Mouse (Mus musculus): Measurements from ENCODE around the gene Kcnk1.

Kcnk1 gene

GRCm38 (mm10) chr8:125995101-125995986, at the start of gene Kcnk1:
Kcnk1 (plus strand) TSS chr8:125995170.
- DNase-seq (ENCODE audit: low spot score), result peak; percentile 47

GRCm38 (mm10) chr8:125948696-125949308, 46.2 kb upstream of the Kcnk1 start:
- no peak for DNase-seq (ENCODE audit: low spot score)

- DNase-seq (ENCODE audit: low spot score), result peak; percentile 77
These were observed 44.7 kb upstream of the Kcnk1 start for GRCm38 (mm10) chr8:125950007-125950940.

- DNase-seq (ENCODE audit: low spot score), result peak; percentile 40
These were observed 39.3 kb upstream of the Kcnk1 start for GRCm38 (mm10) chr8:125955671-125956070.

- no peak for DNase-seq (ENCODE audit: low spot score)
These were observed 38.2 kb upstream of the Kcnk1 start for GRCm38 (mm10) chr8:125956796-125957195.

- DNase-seq (ENCODE audit: low spot score), result no peak
These were observed 37.6 kb upstream of the Kcnk1 start for GRCm38 (mm10) chr8:125957226-125957993.

GRCm38 (mm10) chr8:125957994-125958368, 37.0 kb upstream of the Kcnk1 start:
- DNase-seq (ENCODE audit: low spot score), result no peak

GRCm38 (mm10) chr8:125959363-125959771, 35.6 kb upstream of the Kcnk1 start:
- DNase-seq (ENCODE audit: low spot score), result no peak

GRCm38 (mm10) chr8:125960037-125960436, 34.9 kb upstream of the Kcnk1 start:
- DNase-seq (ENCODE audit: low spot score), result no peak

GRCm38 (mm10) chr8:125961790-125962189, 33.2 kb upstream of the Kcnk1 start:
- no peak for DNase-seq (ENCODE audit: low spot score)

GRCm38 (mm10) chr8:125963807-125964211, 31.2 kb upstream of the Kcnk1 start:
- no peak for DNase-seq (ENCODE audit: low spot score)

- no peak for DNase-seq (ENCODE audit: low spot score)
These were observed 23.6 kb upstream of the Kcnk1 start for GRCm38 (mm10) chr8:125971336-125971735.

- DNase-seq (ENCODE audit: low spot score), result no peak
These were observed 19.0 kb upstream of the Kcnk1 start for GRCm38 (mm10) chr8:125975981-125976380.

GRCm38 (mm10) chr8:125980826-125981225, 14.1 kb upstream of the Kcnk1 start:
- no peak for DNase-seq (ENCODE audit: low spot score)

- no peak for DNase-seq (ENCODE audit: low spot score)
These were observed 11.5 kb upstream of the Kcnk1 start for GRCm38 (mm10) chr8:125983515-125983914.

- no peak for DNase-seq (ENCODE audit: low spot score)
These were observed 10.8 kb upstream of the Kcnk1 start for GRCm38 (mm10) chr8:125984140-125984539.

GRCm38 (mm10) chr8:125985364-125985763, 9.6 kb upstream of the Kcnk1 start:
- no peak for DNase-seq (ENCODE audit: low spot score)

- no peak for DNase-seq (ENCODE audit: low spot score)
These were observed 7.9 kb upstream of the Kcnk1 start for GRCm38 (mm10) chr8:125986999-125987589.

- DNase-seq (ENCODE audit: low spot score), result no peak
These were observed 7.0 kb upstream of the Kcnk1 start for GRCm38 (mm10) chr8:125987996-125988395.

GRCm38 (mm10) chr8:125993636-125994035, 1.3 kb upstream of the Kcnk1 start:
- DNase-seq (ENCODE audit: low spot score), result no peak

All from ovary, postnatal 14 days (tissue).